Mouse (Mus musculus): ENCODE measurements at regions not wholly inside any gene's neighbourhood (a gene's known extent, or its start where the extent isn't known, plus 50 kb on each side); places are given as distances from the start of the nearest gene placed in this dataset.
"Not testable (repeated sequence)": the region's sequence is repeated elsewhere in the genome, so short reads cannot be mapped to it uniquely, and the experiment has no call there.

DNA sequence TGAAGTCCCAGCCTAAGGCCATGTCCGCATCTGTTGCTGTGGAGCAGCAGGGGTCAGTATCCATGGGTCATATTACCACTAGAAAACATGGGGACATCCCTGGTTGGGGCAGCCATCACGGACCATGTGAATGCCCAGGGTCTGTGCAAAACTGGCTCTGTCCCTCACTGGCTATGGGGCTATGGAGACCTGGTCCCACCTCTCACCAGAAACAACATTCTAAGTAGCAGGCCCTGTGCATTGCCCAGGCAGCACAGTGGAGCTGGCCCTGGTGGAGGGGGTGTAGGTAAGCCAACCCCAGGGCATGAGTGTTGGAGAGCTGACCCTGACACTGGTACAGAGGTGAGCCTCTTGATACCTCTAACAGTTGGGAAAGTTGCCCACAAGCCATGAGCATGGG is 213.7 kb downstream of the Macc1 start:
- intact Hi-C loops (cut with DNase I) = no loop called here
- DNase-seq (ENCODE audit: low spot score in 2 of 2) = no peak

DNA sequence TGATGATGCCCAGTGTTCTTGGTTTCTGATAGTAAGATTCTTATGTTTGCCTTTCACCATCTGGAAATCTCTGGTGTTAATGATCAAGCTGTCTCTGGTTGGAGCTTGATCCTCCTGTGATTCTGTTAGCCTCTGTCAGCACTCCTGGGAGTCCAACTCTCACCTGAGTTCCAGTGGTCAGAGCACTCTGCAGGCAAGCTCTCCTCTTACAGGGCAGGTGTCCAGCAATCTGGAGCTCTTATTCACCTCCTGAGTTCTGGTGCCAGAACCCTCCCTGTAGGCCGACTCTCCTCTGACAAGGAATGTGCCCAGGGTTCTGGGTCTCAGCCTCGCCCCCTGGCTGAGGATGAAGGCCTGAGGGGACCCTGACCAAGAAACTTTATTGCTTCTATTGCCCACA is 234.3 kb downstream of the Macc1 start:
- intact Hi-C loops (cut with DNase I); DNase-seq (ENCODE audit: low spot score in 2 of 2): not testable (repeated sequence)

DNA sequence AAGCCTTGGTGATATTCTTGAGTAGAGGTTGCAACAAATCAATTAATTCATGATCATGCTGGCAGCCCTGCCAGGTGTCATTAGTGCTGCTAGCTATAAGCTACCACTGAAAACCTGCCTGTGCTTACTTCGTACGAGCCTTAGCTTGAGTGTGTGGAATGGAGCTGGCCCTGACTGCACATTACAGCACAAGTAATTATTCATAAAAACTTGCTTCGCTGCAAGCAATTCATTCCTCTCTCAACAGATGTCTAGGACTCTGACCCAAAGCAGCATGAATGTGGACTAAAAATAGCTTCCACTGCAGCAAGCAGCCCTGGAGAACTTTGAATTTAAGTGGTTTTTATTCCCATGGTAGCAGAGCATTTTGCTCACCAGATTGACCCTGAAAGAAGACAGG is 262.6 kb downstream of the Macc1 start:
- intact Hi-C loops (cut with DNase I) = no loop called here
- peak; percentile 3 to 5 for DNase-seq (ENCODE audit: low spot score in 2 of 2)

DNA sequence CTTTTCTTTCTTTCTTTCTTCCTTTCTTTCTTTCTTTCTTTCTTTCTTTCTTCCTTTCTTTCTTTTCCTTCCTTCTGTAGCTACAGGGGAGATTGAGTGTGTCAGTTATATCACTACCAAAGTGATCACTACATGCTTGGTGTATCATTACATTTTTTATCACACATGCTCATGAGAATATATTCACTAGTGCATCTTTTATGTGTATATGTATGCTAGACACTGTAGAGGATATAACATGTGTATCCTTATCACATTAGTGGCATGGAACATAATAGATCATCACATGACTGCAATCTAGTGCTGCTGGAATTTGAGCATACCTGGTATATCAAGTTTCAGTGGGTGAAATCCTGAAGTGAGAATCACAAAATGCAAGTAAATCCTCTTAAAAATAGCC is 263.2 kb downstream of the Macc1 start:
- intact Hi-C loops (cut with DNase I) = no loop called here

DNA sequence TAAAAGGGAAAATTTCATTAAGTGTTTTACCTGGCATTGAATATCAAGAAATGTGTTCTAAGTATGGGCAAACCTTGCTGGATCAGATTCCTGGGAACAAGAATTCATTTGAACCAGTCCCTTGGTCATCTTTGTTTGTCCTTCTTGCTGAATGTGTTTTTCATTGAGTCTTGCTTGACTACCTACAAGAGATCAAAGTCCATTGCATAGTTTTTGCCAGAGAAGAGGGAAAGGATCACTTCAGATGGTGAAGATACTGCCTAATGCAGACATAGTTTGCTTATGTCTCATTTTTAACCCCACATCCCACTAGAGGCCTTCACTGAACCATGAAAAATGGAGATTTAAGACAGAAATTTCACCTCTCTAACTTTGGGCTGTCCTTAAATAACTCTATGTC is 287.3 kb downstream of the Macc1 start:
- no peak for DNase-seq (ENCODE audit: low spot score in 2 of 2)
- intact Hi-C loops (cut with DNase I) = no loop called here

More for the DNA sequence above, 263.2 kb downstream of the Macc1 start:
- no peak for DNase-seq (ENCODE audit: low spot score in 2 of 2)

DNA sequence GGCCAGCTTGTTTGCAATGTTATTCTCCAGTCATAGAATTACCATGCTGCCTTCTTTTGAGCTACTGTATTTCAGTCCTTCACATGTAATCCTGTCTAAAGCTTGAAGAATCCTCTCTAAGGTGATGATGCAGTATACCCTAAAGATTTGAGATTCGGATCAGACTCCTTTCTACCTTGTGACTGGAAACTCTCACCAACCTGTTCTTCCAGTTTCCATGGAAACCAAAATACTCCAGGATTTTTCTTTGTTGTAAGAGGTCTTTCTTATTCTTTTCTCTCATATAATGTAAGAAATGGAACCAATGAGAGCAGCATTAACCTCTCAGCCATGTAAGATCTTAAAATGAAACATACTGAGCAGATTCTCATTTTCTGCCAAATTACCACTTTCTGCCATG is 310.2 kb downstream of the Macc1 start:
- no peak for DNase-seq (ENCODE audit: low spot score in 2 of 2)
- intact Hi-C loops (cut with DNase I) = no loop called here

DNA sequence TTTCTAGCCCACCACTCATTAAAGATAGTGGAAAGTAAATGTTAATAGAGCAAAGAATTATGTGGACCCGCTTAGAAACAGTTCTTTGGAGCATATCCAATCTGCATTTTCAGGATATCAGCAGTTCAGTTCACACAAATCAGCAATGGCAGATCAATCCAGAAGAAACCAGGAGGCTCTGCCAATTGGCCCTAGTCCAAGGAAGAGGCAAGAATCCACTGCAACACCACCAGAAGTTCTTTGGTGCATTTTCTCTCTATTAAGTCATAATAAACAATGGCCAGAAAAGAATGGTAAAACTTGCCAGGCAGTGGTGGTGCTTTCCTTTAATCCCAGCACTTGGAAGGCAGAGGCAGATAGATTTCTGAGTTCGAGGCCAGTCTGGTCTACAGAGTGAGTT is 290.3 kb upstream of the Tmem196 start:
- intact Hi-C loops (cut with DNase I) = no loop called here
- DNase-seq (ENCODE audit: low spot score in 2 of 2) = no peak
